Mouse (Mus musculus) spleen, postnatal 4 days (tissue): Measurements from ENCODE around the gene Zdhhc5.
A peak's percentile ranks its signal among the peaks of the same experiment; 100 is the strongest.

Experiments used
- DNase-seq, 2 experiments: peaks; one replicate each; pipeline ENCODE4 v3.0.0; 2022; ENCODE audit warnings: low spot score in 2 of 2

Zdhhc5 gene

DNA sequence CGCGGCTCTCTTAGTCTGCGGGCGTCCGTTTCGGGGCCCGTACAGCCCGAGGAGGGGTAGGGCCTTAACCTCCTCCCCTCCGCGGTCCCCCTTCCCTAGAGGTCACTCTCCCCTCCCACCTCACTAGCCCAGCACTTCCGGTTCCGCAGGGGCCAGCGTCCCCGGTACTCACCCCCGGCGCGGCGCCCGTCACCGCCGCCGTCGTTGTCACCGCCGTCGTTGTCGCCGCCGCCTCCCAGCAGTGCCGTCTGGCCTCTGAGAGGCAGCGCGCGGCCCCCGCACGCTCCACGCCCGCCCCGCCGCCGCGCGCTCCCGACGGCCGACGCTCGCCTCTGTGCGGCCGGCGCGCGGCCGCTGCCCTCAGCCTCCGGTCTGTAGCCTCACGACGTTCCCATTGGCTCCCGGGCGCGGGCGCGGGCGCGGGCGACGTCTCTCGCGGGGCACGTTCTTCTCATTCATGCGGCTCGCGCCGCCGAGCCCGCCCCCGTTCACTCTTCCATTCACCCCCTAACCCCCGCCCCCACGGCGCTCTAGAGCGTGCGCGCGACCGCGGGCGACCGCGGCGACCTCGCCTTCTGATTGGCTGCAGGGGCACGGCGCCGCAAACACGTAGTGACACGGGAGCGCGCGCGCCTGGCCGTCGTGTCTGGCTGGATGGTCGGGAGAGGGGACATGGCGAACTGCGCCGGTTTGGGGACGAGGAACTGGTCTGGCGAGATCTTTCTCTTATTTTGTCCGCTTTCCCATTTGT is at the start of gene Zdhhc5:
TSS of gene Zdhhc5 (minus strand) at position 370 of the 751 bp plus-strand sequence.
- peak; percentile 99 for DNase-seq

DNA sequence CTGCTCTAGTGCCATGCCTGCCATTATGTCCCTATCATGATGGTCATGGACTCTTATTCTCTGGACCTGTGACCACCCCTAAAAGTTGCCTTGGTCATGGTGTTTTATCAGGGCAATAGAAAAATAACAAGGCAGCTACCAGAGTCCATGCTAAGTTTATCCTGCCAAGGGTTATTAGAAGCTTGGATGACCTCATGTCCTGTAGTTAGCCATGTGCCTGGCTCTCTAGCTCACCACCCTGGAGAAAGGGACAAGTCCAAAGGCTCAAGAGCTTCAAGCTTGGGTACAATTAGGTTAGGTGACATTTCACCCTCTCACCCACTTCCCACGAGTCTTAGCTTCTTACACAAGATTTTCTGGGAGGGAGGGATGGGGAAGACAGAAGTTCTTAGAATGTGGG is 47.8 kb upstream of the Zdhhc5 start:
- DNase-seq, result no peak

DNA sequence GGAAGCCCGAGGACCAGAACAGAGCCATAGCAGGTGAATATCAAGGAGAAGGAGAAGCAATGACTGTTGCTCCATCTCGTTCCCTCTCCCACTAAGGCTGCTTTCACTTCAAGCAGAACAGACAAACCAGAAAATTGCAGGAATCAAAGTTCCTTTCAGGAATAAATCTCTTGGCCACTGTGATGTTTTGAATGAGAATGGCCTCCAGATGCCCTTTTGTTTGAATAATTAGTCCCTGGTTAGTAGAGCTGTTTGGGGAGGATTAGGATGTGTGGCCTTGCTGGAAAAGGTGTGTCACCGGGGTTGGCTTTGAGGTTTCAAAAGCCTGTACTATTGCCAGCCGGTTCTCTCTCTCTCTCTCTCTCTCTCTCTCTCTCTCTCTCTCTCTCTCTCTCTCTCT is 47.3 kb upstream of the Zdhhc5 start:
- DNase-seq, result no peak

DNA sequence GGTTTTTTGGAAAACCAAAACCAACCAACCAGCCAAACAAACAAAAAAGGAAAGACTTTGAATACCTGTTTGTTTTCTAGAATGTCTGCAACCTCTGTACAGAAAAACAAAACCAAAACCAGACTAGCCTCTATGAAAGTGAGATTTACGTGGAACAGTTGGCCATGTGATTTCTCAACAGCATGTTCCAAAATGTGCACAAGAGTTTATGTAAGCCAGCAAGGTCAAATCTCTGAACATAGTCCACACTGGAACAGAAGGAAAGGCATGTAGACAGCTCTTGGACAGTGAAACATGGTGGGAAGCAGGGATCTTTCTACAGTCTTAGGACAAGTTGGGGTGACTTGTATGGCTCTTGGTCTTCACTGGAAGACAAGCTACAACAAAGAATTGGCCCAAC is 46.9 kb upstream of the Zdhhc5 start:
- no peak for DNase-seq

DNA sequence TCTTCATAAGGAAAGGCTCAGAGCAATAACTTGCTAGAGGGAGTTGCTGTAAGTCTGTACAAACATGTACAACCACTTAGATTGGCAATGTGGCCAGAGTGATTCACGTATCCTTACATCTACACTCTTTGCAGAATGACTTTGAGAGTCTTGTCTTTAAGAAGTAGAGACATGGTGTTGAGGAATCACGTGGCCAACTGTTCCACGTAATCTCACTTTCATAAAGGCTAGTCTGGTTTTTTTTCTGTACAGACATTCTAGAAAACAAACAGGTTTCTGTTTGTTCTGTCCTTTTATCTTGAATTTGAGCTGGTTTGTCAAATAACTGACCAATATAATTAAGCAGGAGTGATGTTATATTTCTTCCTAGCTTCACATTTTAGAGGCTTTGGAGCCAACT is 46.3 kb upstream of the Zdhhc5 start:
- DNase-seq, result no peak

DNA sequence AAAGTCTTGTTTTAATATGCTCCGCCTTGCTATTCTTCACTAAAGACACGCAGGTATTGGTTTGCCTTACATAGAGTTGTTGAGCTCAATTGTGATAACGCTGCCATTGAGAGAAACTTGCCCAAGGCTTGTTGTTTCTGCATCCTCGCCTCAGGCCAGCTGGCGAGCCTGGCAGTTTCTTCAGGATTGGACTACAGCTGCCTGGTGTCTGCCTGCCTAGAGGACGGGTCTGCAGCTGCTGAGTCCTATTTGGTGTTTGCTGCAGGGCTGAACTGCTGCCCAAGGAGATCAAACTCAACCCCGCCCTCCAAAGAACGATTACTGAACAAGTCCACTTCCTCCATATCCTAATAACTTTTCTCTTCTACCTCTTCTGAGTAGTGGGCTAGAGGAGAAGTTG is 45.8 kb upstream of the Zdhhc5 start:
- no peak for DNase-seq

DNA sequence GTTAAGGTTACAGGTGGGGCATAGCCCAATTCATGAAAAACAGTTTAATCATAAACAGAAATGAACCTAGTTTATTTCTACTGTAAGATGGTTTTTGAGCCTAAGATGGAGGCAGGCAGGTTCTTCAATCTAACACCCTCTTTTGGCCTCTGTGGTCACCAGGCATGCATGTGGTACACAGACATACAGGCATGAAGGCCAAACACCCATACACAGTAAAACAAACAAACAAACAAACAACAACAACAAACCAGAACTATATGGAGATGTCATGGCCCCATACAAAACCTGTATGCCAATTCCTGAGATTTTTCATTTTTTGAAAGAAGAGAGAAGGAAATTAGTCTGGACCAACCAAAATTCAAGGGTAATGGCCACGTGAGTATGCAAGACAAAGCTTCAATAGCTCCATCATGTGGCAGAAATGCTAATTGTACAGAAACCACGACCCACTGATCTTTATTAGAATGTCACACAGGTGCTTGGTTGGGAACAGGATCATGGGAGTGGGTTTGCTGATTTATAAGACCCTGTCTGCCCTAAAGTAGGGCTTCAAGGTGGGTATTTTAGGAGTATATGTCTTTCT is 43.7 kb upstream of the Zdhhc5 start:
- peak in 1 of 2 experiments; percentile 26 for DNase-seq

DNA sequence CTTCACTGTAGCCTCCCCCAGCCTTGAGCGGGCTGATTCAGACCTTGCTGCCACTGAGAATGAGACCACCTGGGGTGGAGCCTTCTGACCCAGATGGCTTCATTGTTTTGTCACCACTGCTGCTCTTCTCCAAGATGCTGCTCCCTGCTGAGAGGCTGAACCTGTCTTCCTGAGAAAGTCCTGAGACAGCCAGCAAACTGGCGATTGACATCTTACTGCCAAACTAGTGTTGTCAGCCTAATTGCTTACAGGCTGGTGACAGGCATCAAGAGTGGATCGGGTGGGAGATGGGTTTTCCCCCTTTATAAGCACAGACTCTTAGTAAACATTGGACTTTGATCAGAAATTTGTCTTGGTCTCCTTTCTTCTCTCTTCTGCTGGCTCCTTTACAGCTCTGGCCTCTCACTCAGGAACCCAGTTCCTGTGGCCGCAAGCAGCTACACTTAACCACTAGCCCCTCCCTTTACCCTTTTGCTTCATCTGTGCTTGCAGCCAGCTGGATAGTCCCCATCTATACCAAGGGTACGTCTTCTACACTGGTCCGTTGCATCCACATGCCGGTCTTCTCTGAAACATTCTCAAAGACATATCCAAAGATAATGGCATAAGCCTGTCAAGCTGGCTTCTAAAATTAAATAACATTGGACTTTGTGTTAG is 42.2 kb upstream of the Zdhhc5 start:
- no peak for DNase-seq

DNA sequence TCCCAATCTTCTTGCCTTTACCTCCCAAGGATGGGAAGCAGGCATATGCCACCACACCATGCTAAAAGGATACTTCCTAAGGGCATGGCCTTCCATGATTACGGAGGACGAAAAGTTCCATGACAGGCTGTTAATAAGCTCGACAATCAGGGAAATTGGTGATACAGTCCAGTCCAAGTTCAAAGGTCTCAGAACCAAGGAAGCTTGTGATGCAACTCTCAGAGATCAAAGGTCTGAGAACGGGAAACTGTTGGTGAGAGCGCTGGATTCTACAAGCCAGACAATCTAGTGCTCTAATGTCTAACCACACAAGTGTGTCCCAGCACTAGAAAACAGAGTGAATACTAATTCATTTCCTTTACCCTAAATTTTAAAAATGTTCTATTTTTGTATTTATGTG is 41.3 kb upstream of the Zdhhc5 start:
- no peak for DNase-seq

DNA sequence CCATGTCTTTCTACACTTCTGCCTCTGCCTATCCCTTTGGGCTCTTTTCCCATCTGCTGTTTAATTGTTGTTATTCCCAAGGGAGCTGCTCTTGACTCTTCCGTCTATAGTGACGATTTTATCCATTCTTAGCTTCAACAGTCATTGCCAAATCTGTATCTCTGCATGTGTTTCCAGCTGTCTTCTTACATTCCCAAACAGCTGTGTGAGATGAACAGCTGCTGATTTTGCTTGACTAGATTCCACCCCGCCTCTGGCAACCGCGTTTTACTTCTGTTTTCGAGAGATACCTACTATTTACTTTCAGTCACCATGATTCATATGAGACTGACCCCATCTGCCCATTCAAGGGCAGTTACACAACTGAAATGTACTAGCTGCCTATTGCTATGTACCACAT is 35.1 kb upstream of the Zdhhc5 start:
- no peak for DNase-seq

DNA sequence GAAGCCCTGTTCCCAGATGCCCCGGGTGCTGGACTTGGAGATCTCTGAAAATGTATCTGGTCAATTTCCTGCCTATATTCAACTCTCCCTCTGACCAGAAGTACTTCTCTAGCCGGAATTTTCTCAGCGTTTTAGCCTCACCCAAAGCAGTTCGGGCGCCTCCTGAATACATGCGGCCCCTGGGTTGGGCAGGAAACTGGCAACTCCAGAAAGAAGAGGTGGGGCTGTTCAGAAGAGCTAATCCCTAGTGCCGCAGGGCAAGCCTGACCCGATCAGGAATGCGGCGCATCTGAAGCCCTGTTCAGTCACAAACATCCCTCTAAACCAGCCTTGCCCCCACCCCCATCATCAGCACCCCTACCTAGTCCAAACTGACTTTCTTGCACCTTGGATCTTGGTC is 29.1 kb upstream of the Zdhhc5 start:
- DNase-seq, result no peak

DNA sequence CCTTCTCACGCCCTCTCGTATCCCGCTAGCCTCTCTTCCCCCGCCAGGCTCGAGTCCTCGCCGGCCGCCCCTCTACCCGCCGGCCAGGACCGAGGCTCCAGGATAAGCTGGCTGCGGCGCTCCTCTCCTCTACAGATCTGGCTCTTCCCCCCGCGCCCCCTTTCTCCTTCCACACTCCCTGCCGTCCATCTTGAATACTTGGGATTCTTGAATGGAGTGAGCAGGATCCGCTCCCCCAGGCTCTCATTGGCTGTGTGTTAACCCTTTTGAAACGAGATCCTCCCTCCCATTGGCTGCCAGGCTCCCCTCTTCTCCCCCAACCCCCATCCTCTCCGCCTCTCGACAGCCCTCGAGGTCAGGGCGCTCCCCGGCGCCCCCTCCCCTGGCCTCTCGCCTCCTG is 28.6 kb upstream of the Zdhhc5 start, which contains the start of gene Gm19426:
TSS of gene Gm19426 (minus strand) at position 95 of the 400 bp plus-strand sequence.
- peak; percentile 37 to 73 for DNase-seq

DNA sequence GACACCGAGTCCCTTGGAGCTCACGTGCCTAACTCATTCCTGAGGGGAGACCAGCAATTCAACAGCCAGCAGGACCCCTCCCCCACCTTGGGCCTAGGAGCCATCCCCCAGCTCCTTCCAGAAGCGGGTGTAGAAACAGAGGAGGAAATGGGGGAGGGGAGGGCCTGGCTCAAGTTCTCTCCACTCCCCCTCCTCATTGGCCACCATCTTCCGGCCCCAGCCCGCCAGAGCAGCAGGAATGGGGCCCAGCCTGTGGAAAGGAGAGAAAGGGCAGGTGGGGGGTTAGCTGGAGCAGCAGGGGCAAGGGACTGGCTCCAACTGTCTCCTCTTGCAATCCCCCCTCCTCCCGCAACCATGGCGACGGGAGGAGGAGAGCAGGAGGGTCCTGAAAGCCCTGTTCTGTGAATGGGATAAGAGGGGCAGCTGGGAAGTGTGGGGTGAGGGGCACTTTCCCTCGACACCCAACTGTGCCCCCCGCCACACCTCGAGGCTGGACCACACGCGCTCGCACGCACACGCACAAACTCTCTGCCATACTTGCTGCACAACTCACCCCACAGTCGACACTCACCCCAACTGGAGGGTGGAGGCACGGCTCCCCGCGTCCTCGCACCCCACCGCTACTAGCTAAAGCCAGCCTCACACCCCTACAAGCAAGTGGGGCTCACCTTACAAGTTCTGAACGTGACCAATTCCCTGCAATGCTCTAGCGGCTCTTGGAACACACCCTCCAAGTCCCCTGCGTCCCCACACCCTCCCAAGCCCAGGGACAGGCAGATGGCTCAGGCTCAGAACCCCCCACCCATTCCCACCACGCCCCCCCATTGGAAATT is 27.7 kb upstream of the Zdhhc5 start:
- peak; percentile 26 to 70 for DNase-seq

DNA sequence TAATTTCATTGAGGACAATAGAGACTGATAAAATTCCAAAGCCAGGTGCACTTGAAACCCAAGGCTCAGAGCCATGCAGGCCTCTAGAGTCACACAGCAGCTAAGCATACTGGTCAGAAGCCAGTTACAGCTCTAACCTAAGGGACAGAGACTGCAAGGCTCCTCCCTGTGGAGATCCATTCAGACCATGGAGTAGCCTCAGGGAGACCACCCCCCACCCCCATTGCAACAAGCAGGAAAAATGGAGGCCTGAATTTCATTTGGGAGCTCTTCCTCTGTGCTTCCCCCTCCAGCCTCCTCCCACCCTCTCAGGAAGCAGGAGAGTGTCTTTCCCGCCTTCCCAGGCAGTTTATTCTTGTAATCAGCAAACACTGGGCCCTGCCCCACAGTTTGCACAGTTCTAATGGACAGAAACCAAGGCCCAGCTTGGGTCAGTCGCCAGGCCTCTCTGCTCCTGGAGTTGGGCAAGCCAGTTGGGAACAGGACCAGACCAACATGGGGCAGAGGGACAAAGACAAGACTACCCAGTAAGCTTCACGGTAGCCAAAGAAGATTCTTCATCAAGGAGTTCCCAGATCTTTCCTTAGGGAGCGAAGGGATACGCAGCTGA is 27.0 kb upstream of the Zdhhc5 start:
- DNase-seq, result no peak

DNA sequence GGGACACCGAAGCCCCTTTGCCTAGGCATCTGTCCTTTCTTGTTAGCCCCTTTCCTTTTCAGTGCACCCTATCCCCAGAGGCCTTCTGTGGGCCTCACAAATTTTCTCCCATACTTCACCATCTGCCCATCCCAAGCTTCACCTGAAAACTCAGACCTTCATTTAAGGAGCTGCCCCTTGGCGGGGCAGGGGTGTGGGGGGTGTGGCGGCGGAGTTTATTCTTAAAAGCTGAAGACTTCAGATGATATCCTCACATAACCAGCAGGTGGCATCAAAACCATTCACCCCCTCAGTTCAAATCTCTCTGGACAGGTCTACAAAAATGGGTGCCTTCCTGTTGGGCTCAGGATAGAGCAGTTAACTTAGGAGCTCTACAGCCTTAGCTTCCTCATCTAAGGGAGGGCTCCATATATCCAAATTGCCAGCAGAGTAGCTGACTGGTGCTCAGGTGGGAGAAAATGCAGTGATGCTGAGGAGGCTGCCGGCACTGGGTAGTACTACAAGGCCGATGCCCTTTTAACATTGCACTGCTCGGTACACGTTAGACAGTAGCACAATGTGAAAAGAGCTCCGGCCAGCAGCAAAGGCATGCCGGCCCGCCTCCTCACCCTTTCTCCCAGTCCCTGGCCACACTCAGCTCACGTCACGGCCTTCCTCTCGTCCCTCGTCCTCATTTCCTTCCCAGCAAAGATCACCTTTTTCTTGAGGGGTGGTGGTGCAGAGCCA is 25.8 kb upstream of the Zdhhc5 start:
- peak; percentile 26 to 72 for DNase-seq

DNA sequence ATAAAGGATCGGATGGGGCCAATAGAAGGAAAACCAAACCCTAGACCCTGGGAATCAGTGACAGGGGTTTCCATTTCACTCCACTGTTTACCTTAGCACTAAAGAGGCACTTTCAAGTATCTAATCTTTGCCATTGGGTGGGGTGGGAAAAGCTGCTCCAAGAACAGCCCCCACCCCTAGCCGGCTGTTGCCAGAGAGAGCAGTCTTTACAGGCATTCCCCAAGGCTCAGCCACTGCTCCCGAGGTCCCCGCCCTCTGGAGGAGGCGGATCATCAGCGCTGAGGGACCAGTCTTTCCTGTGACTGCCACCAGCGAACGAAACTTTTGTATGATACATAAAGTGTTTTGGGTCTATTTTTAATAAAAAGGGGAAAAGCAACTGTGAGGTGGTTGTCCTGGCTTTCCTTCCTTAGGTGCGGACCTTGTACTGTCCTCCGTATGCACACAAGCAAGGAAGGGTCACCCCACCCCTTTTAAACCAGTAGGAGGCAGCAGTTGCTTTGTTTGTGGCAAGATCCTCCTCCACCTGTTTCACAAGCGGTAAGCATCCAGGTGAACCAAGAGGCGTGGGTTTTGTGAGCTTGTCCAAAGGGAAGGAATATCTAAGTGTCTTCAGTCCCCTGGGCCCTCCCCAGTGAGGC is 23.4 kb upstream of the Zdhhc5 start:
- DNase-seq, result peak; percentile 49 to 70

DNA sequence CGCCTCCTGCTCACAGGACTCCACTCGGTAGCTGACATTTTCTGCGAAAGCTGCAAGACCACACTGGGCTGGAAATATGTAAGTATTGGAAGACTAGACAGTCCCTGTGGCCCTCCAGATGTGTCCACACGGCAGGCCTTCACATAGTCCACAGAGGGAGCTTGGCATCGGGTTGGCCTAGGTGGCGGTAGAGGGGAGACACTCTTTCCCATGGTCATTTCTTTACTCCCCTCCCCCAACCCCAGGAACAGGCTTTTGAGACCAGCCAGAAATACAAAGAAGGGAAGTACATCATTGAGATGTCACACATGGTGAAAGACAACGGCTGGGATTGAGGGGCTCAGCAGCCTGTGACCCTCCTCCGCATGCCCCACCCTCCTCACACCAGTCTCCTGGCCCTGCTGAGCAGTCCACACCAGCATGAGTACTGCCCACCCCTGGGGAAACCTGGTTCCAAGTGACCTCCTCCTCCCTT is 22.5 kb upstream of the Zdhhc5 start:
- DNase-seq, result peak; percentile 29 to 68

DNA sequence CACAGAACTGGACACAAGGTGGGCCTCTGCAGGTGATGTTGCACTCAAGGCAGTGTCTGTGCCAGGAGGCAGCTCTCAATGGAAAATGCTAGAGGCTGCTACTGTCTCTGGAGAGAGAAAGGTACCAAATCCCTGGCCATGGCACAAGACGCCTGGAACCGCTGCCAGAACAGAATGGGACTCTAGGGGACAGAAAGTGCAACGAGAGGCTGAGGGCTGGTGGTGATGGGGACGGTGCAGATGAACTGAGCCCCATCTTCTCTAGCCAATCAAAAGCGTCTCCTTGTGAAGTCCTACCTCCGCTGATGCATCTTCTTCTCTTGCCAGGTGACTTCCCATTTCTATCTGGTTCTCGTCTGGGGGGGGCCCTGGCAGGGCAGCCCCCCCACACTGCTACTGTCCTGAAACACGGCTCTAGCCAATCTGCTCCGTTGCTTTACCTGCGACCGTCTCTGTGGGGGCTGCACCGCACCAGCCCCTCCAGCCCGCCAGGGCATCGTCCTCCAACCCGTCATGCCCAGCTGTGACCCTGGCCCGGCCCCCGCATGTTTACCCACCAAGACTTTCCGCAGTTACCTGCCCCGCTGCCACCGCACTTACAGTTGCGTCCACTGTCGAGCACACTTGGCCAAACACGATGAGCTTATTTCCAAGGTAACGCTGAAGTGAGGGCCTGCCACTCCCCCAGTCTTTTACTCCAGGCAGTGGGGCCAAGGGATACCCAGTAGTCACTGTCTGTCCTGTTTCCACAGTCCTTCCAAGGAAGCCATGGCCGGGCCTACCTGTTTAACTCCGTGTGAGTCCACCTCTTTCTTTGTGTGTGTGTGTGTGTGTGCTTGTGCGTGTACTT is 21.6 kb upstream of the Zdhhc5 start:
- peak; percentile 31 to 74 for DNase-seq

DNA sequence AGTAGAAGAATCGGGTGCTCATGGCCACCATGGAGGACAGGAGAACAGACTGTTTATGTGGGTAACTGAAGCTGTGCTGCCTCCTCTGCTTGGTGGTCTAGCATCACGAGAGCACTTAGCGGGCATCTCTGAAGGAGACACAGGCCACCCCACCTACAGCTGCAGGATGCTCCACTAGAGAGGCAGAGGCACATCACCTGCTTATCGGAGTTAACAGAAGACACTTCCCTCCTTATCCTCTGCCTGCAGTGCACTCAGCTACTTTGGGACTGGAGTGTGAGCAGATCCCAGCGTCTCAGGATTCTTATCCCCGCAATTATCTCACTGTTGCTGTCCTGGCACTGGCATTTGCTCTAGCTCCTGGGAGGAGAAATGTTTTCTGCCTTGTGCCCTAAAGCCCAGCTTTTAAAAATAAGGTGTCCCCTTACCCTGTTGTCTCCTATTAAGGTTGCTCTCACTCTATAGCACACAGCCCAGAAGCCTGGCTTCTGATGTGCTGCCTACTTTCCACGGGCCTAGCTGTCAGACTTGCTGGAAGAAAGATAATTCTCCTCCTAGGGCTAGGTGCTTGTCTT is 20.5 kb upstream of the Zdhhc5 start:
- peak; percentile 77 to 86 for DNase-seq
